Mouse (Mus musculus): ENCODE data around the gene Nox4. TPM values are rescaled to one million over a fixed set of nuclear protein-coding genes. Genes with fewer than 3 reads are reported as not detected.

Nox4 gene
- polyA plus RNA-seq (2017; shearing (Covaris generic)): not detected

DNA sequence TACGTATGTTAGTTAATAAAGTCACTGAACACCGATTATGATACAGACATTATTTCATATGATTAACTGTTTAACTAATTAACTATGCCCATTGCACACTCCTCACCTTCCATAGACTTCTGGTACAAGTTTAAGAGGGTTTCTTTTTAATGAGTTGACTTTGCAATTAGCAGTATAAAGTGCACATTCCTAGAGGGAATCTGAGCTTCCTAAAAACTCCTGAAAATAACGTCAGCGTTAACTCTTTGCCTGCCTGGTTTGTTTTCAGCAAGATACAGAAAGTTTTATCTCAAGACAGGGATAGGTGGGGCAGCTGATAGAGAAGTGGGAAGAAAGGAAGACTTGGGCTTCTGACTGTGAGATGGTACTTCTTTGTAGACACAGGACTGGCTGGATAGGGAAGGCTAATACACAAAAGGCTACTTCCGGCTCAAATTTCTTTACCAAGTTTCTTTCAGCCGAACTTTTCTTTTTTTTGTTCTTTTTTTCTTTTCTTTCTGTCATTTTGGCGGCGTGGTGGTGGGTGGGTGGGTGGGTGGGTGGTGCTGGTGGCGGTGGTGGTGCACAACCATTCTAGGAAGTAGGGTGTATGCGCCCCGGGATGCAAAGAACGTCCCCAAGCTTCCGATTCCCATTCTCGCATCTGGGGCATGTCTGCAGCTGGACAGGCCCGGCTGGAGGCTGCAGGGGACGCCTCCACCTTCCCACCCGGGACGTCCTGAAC is at the start of gene Nox4:
Gene Nox4, plus strand, starts transcription at position 241 of the 724 bp plus-strand sequence.

Other genes with a start within 250 kb of the Nox4 start
- gene Vmn2r79, start 250.0 kb upstream of the Nox4 start, polyA plus RNA-seq (2017; shearing (Covaris generic)): 0.04 TPM
- gene Tyr, start 247.4 kb downstream of the Nox4 start, polyA plus RNA-seq (2017; shearing (Covaris generic)): not detected